Mouse (Mus musculus) skeletal muscle tissue, postnatal 0 days (tissue): ENCODE results near the gene Platr25. TPM values are rescaled to one million over a fixed set of nuclear protein-coding genes. Genes with fewer than 3 reads are reported as not detected.

Experiments used
- microRNA counts: library from miRNA; unstranded; fragments of <30 nt; microRNA quantifications from one replicate; lab custom pipeline; 2015
- microRNA-seq, 2 experiments: library from miRNA; unstranded; fragments of <30 nt; microRNA quantifications; one replicate each; pipeline ENCODE4; 2016
- polyA plus RNA-seq: library from polyadenylated mRNA; unstranded; fragments of >200 nt; fragmentation: Nextera tagmentation; extraction: Ambion mirVana; gene quantifications from 2 replicates; pipeline ENCODE4 v1.2.1, GENCODE M21; 2015

The Platr25 gene
- 7.3 and 8.4 TPM in 2 replicates for polyA plus RNA-seq

DNA sequence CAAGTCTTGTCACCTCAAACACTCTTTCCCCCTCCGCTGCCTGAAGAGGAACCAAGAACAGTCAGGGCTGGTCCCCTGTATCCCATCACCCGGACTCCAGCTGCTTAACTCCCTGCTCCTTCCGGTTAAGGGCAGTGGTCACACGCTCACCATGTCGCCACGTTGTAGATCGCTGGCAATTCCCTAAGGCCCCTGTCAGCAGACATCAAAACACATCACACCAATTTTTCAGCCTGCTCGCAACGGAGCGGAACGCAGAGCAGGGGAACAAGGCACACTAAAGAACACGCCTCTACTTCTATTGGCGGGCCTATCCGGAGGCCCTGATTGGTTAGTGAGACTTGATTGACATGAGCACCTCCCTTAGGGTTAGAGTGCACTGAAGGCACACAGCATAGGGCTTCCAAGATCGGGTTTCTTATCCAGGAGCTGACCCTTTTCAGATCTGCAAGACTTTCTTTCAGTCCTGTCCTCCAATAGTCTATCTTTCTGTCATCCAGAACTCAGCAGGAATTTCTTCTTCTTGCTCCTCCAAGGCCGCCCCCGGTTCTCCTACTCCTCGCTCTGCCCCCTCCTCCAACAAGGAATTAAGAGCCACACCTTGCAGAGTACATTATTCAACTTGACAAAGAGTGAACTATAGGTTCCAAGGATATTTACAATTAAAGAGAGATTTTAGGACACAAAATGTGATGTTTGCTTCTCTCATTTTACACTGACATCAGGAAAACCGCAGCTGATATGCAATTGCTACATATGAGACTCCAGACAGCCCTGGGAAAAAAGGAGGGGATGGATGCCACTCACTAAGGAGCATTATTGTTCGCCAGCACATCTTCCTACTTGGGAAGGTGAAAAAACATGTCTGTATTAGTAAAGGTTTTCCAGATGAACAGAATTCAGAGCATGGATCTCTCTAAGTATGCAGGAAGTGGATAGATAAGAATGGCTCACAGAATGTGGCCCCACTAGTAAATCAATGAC is at the start of gene Platr25:
Platr25 (minus strand) TSS at position 278 of the 984 bp plus-strand sequence.

DNA sequence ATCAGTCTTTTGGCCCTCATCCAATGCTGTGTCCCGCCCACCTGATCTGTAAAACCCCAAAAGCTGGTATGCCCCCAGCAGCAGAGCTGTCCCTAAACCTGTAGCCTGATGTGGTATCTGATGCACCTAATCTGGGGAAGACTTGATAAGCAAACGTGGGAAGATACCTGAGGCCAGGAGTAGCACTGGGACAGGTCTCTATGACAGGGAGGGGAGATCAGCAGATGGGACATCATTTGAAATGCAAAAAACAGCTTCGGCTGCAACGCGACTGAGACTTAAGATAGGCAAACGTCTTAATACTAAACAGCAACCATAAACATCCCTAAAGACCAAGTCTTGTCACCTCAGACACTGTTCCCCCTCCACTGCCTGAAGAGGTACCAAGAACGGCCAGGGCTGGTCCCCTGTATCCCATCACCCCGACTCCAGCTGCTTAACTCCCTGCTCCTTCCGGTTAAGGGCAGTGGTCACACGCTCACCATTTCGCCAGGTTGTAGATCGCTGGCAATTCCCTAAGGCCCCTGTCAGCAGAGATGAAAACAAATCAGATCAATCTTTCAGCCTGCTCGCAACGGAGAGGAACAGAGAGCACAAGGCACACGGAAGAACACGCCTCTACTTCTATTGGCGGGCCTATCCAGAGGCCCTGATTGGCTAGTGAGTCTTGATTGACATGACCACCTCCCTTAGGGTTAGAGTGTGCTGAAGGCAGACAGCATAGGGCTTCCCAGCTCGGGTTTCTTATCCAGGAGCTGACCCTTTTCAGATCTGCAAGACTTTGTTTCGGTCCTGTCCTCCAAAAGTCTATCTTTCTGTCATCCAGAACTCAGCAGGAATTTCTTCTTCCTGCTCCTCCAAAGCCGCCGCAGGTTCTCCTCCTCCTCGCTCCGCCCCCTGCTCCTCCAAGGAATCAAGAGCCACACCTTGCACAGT is 25.0 kb upstream of the Platr25 start, which contains the start of gene Gm5141:
Gm5141 (minus strand) TSS at position 610 of the 936 bp plus-strand sequence.

DNA sequence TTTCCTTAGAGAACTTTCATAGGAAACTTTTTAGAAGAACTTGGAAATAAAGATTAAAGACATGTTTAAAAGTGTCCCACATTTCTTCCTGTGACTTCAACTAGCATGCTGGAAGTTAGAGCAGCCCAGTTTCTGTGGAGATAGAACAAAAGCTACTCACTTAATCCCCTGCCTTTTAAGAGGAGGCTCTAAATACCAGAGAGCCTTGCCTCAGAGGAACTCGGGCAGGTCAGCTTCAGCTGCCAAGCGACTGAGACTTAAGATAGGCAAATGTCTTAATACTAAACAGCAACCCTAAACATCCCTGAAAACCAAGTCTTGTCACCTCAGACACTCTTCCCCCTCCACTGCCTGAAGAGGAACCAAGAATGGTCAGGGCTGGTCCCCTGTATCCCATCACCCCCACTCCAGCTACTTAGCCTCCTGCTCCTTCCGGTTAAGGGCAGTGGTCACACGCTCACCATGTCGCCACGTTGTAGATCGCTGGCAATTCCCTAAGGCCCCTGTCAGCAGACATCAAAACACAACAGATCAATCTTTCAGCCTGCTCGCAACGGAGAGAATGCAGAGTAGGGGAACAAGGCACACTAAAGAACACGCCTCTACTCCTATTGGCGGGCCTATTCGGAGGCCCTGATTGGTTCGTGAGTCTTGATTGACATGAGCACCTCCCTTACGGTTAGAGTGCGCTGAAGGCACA is 136.8 kb downstream of the Platr25 start, which contains the start of gene 6720489N17Rik:
6720489N17Rik (minus strand) TSS at position 606 of the 700 bp plus-strand sequence.

MicroRNAs within 50 kb of the gene (microRNA counts, 519-probe panel; counts per million panel counts)
- microRNA mmu-miR-713 (lab: Ali Mortazavi, UCI), result 296 counts per million, percentile 58 among the panel's probes with 10 or more counts

Small RNAs within 50 kb of the gene (microRNA-seq; reads per million reads assigned to microRNA genes)
- gene Gm24020 (0 reads per million in 2 experiments), gene Gm24588 (0 reads per million in 2 experiments), gene Mir713 (0 reads per million in 2 experiments)

Other genes with a start within 250 kb of the Platr25 start
- not detected in 2 replicates for gene Zfp935, start 202.2 kb downstream of the Platr25 start, polyA plus RNA-seq
- 3.8 and 4.5 TPM in 2 replicates for gene Zfp934, start 189.5 kb downstream of the Platr25 start, polyA plus RNA-seq
- 2.8 and 3.7 TPM in 2 replicates for gene 6720489N17Rik, start 136.5 kb downstream of the Platr25 start, polyA plus RNA-seq
- 2.2 TPM in 2 replicates for gene Gm5141, start 25.1 kb upstream of the Platr25 start, polyA plus RNA-seq
- gene Fbp2, start 97.7 kb upstream of the Platr25 start, polyA plus RNA-seq, result 147 and 165 TPM in 2 replicates
- gene Fbp1, start 127.6 kb upstream of the Platr25 start, polyA plus RNA-seq, result 2.1 and 3.6 TPM in 2 replicates
- 106 TPM in 2 replicates for gene 2010111I01Rik, start 204.2 kb upstream of the Platr25 start, polyA plus RNA-seq